Mouse (Mus musculus) kidney, embryonic 14.5 days (tissue): ENCODE data around the gene Pnrc2. TPM values are rescaled to one million over a fixed set of nuclear protein-coding genes. Genes with fewer than 3 reads are reported as not detected.
A peak's percentile ranks its signal among the peaks of the same experiment; 100 is the strongest.

Experiments used
- ATAC-seq: fragments of 200-750 bp; cut with Nextera tagmentation; 2 replicates; pipeline ENCODE4 v1.8.0; 2017; ENCODE audit warnings: moderate number of reproducible peaks, mild to moderate bottlenecking, moderate TSS enrichment, moderate library complexity; ENCODE audit not compliant: low FRiP score, low TSS enrichment
- H3K27ac ChIP-seq: fragments of 300-500 bp; sonication (generic); 2 replicates; pipeline ENCODE4 v1.5.1; 2014; ENCODE audit warnings: low read depth, mild to moderate bottlenecking, low read length, moderate library complexity, mixed read lengths
- H3K27me3 ChIP-seq: fragments of 300-500 bp; sonication (generic); 2 replicates; pipeline ENCODE4 v1.6.1; 2014; ENCODE audit warnings: mild to moderate bottlenecking, low read length; ENCODE audit not compliant: control insufficient read depth, insufficient read depth
- H3K36me3 ChIP-seq: fragments of 300-500 bp; sonication (generic); 2 replicates; pipeline ENCODE4 v1.6.1; 2014; ENCODE audit warnings: low read length, mixed read lengths; ENCODE audit not compliant: control insufficient read depth, insufficient read depth
- H3K4me1 ChIP-seq: fragments of 300-500 bp; sonication (generic); 2 replicates; pipeline ENCODE4 v1.6.1; 2014; ENCODE audit warnings: low read length, mixed read lengths; ENCODE audit not compliant: control insufficient read depth, insufficient read depth
- H3K4me2 ChIP-seq: fragments of 300-500 bp; sonication (generic); replicated peaks from 2 replicates; pipeline ENCODE4 v1.6.1; 2014; ENCODE audit warnings: low read depth, mild to moderate bottlenecking, low read length
- H3K4me3 ChIP-seq: fragments of 300-500 bp; sonication (generic); 2 replicates; pipeline ENCODE4 v1.5.1; 2014; ENCODE audit warnings: mild to moderate bottlenecking, low read length
- H3K9ac ChIP-seq: fragments of 300-500 bp; sonication (generic); 2 replicates; pipeline ENCODE4 v1.6.1; 2014; ENCODE audit warnings: low read depth, mild to moderate bottlenecking, low read length, moderate library complexity
- H3K9me3 ChIP-seq: fragments of 300-500 bp; sonication (generic); 2 replicates; pipeline ENCODE4 v1.6.1; 2016; ENCODE audit warnings: low read length; ENCODE audit not compliant: control insufficient read depth
- WGBS: fragments of 180-500 bp; shearing (Covaris S2); extraction: QIAGEN DNeasy Blood & Tissue Kit; methylation state at CpG from one replicate; pipeline ENCODE4 v1.1.7; 2014; 5-methylcytosine and 5-hydroxymethylcytosine counted together
- polyA plus RNA-seq: library from polyadenylated mRNA; unstranded; fragments of >200 nt; fragmentation: Nextera tagmentation; extraction: Ambion mirVana; gene quantifications from 2 replicates; pipeline ENCODE4 v1.2.1, GENCODE M21; 2014

Gene Pnrc2
- polyA plus RNA-seq: 174 and 209 TPM in 2 replicates

DNA sequence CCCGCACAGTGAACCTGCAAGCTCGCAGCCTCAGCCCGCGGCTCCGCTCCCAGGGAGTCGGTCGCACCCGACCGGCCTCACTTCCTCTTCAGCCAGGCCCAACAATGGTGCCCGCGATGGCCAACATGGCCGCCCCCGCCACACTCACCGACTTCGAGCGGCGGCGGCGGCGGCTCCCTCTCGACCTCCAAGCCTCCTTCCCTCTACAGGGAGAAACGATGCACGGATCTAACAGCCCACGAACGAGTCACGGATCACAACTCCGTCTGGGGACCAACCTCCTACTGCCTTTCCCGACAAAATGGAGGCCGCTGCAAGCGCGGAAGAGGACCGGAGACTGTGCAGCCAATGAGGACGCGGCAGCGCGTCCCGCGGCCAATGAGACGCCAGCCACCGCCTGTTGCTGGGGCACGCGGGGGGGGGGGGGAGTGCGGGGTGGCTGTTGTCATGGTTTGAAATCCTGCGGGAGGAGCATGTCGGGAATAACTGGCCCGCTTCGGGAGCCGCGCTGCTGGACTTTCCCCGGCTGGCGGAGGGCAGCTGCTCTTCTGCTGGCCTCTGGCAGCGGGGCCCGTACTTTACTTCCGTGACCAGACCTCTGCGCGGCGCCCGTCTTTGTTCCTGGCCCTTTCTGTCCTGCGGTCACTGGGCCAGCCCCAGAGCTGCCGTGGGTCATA lies at the start of gene Pnrc2:
Gene Pnrc2, minus strand, starts transcription at position 325 of the 677 bp plus-strand sequence.
- Histone ChIP-seq H3K9me3 (no peaks in the 10 kb centered on the region), H3K4me2 (peak within 1 kb of the TSS; percentile 86), H3K9ac (peak within 1 kb of the TSS; percentile 97), H3K27ac (peak within 1 kb of the TSS; percentile 100), H3K4me3 (peak within 1 kb of the TSS; percentile 85), H3K27me3 (no peaks in the 10 kb centered on the region), H3K36me3 (peaks cover 26% of the 10 kb centered on the region), H3K4me1 (peaks cover 43% of the 10 kb centered on the region)
- peak; percentile 93 for ATAC-seq
- under 1% methylated on average over 59 of the region's 60 CpGs for WGBS

DNA sequence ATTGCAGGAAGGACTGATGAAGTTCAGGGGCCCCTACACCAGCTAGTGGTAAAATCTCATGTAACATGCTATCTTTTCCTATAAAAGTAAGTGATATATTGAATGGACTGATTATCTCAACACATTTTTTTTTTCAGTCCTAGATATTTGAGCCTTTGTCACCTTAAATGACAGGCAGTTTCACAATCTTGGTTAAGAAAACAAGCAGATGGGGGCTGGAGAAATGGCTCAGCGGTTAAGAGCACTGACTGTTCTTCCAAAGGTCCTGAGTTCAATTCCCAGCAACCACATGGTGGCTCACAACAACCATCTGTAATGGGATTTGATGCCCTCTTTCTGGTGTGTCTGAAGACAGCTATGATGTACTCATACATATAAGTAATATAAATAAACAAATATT lies 48.5 kb upstream of the Pnrc2 start:
- H3K4me3 ChIP-seq: peak overlapping the region; percentile 74; the same call in 1 of the 2 replicates
- peak overlapping the region; percentile 96 for H3K4me2 ChIP-seq
- WGBS: 65% methylated on average over 1 of the region's 1 CpGs
- no peaks in the 10 kb centered on the region for H3K27me3 ChIP-seq
- H3K9me3 ChIP-seq: no peaks in the 10 kb centered on the region
- peaks cover 8% of the 10 kb centered on the region for H3K4me1 ChIP-seq
- no peak for ATAC-seq
- H3K27ac ChIP-seq: no peak overlapping the region
- H3K36me3 ChIP-seq: peaks cover 9% of the 10 kb centered on the region; the same call in 1 of the 2 replicates
- H3K9ac ChIP-seq: 0 out of 2 replicates have a peak overlapping the region, but pooled peaks have one; percentile 82

- peak overlapping the region; percentile 82 for H3K9ac ChIP-seq
- H3K27me3 ChIP-seq: no peaks in the 10 kb centered on the region
- 6% methylated on average over 26 of the region's 26 CpGs for WGBS
- H3K9me3 ChIP-seq: no peaks in the 10 kb centered on the region
- peak; percentile 33 for ATAC-seq
- peak overlapping the region; percentile 69; the same call in 1 of the 2 replicates for H3K27ac ChIP-seq
- H3K4me2 ChIP-seq: peak overlapping the region; percentile 96
- peaks cover 9% of the 10 kb centered on the region; the same call in 1 of the 2 replicates for H3K36me3 ChIP-seq
- H3K4me1 ChIP-seq: peaks cover 8% of the 10 kb centered on the region
- peak overlapping the region; percentile 74 for H3K4me3 ChIP-seq
Measured at GRCm38 (mm10) chr4:135921257-135922120, 47.8 kb upstream of the Pnrc2 start.

DNA sequence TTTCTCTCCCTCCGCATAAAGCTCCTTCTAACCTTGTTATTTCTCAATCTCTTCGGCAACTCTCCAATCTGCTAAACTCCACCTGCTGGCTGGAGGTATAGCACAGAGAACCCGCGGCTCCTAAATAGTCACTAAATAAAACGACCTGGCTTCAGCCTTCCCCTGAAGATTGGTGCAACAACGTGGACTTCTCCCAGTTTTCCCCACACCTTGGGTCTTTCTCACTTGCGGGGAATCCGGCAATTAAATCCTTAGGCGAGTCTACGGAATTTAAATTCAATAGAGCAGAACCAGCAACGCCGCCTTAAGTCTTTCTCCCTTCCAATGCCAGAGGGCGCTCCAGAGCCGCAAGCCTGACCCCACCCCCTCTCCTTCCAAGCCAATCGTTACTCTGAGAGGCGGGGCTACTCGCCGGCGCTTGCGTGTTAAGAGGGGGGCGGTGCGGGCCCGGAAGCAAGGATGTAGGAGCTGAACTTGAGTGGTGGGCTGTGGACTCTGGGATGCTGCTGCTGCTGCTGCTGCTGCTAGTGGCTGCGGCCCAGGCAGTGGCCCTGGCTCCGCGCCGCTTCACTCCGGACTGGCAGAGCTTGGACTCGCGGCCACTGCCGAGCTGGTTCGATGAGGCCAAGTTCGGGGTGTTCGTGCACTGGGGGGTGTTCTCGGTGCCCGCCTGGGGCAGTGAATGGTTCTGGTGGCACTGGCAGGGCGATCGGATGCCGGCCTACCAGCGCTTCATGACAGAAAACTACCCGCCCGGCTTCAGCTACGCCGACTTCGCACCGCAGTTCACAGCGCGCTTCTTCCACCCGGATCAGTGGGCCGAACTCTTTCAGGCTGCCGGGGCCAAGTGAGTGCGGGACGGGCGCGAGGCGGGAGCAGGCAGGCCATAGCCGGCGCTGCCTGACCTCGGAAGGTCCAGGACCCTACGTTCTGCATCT lies 46.9 kb upstream of the Pnrc2 start, which contains the start of gene Fuca1:
Gene Fuca1, plus strand, starts transcription at position 432 of the 938 bp plus-strand sequence.
- Histone ChIP-seq H3K36me3 (peaks cover 5% of the 10 kb centered on the region; the same call in 1 of the 2 replicates), H3K9ac (peak within 1 kb of the TSS; percentile 82), H3K27ac (peak within 1 kb of the TSS; percentile 69; the same call in 1 of the 2 replicates), H3K9me3 (no peaks in the 10 kb centered on the region), H3K4me1 (peaks cover 8% of the 10 kb centered on the region), H3K4me3 (peak within 1 kb of the TSS; percentile 74), H3K27me3 (no peaks in the 10 kb centered on the region), H3K4me2 (peak within 1 kb of the TSS; percentile 96)
- WGBS: 2% methylated on average over 60 of the region's 60 CpGs
- ATAC-seq: peak; percentile 95

- ATAC-seq: no peak
- WGBS: 88% methylated on average over 3 of the region's 3 CpGs
- H3K4me2 ChIP-seq: no peak overlapping the region
- H3K4me1 ChIP-seq: peaks cover 8% of the 10 kb centered on the region
- H3K4me3 ChIP-seq: no peak overlapping the region
- H3K27me3 ChIP-seq: no peaks in the 10 kb centered on the region
- no peaks in the 10 kb centered on the region for H3K9me3 ChIP-seq
- no peak overlapping the region for H3K27ac ChIP-seq
- peaks cover under 1% of the 10 kb centered on the region; the same call in 1 of the 2 replicates for H3K36me3 ChIP-seq
- no peak overlapping the region for H3K9ac ChIP-seq
Measured at GRCm38 (mm10) chr4:135919280-135919639, 45.6 kb upstream of the Pnrc2 start.

GRCm38 (mm10) chr4:135918635-135919279 lies 45.1 kb upstream of the Pnrc2 start:
- no peak overlapping the region for H3K9ac ChIP-seq
- H3K4me1 ChIP-seq: peaks cover 8% of the 10 kb centered on the region
- H3K36me3 ChIP-seq: no peaks in the 10 kb centered on the region; the same call in 1 of the 2 replicates
- 74% methylated on average over 13 of the region's 13 CpGs for WGBS
- no peak overlapping the region for H3K4me3 ChIP-seq
- no peak overlapping the region for H3K4me2 ChIP-seq
- no peak for ATAC-seq
- no peak overlapping the region for H3K27ac ChIP-seq
- H3K9me3 ChIP-seq: no peaks in the 10 kb centered on the region
- no peaks in the 10 kb centered on the region for H3K27me3 ChIP-seq

DNA sequence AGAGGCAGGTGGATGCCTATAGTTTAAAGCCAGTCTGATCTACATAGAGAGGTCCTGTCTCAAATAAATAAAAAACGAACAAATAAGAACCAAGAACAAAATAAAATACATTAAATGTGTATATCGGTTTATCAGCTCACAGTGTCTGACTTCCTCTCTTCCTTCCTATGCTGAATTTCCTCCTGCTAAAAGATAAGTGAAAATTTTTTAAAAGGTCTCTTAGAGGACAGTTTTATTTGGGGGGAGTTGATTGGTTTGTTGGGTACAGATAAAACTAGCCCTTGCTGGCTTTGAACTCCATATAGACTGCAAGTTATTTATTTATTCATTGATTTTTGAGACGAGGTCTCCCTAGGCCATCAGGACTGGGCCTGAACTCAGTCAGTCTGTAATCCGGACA lies 39.8 kb upstream of the Pnrc2 start:
- Histone ChIP-seq H3K27me3 (no peaks in the 10 kb centered on the region), H3K4me1 (no peaks in the 10 kb centered on the region), H3K4me3 (no peak overlapping the region), H3K27ac (no peak overlapping the region), H3K36me3 (no peaks in the 10 kb centered on the region), H3K9me3 (no peaks in the 10 kb centered on the region), H3K4me2 (no peak overlapping the region), H3K9ac (no peak overlapping the region)
- 81% methylated on average over 4 of the region's 4 CpGs for WGBS
- ATAC-seq: no peak

DNA sequence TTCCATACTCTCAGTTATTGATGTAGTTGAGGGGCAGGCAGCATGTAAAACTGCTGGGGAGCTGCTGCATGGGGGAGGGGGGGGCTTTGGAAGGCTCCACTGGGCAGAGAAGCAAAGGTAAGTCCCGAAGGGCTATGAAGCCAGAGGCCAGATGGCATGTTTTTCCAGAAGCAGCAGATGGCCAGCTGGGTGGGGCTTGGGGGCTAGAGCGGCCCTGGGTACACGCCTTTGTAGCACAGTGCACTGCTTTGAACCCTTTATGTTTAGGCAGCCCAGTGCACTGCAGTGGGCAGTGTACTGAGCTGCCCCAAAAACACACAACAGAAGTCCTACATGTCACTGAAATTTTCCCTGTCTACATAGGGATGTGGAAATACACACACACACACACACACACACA lies 39.2 kb upstream of the Pnrc2 start:
- no peak overlapping the region for H3K4me3 ChIP-seq
- no peak overlapping the region for H3K27ac ChIP-seq
- H3K36me3 ChIP-seq: no peaks in the 10 kb centered on the region
- no peak overlapping the region for H3K4me2 ChIP-seq
- ATAC-seq: no peak
- H3K9ac ChIP-seq: no peak overlapping the region
- WGBS: 17% methylated on average over 3 of the region's 3 CpGs
- H3K27me3 ChIP-seq: no peaks in the 10 kb centered on the region
- no peaks in the 10 kb centered on the region for H3K9me3 ChIP-seq
- H3K4me1 ChIP-seq: no peaks in the 10 kb centered on the region
